Comparison of ENCODE assay signal across 8 mouse cellular contexts in genomic region chr14:20388441-20389129, GRCm38 (mm10). TPM values are rescaled to one million over a fixed set of nuclear protein-coding genes. Genes with fewer than 3 reads are reported as not detected.
DNase-seq lines count a peak whose midpoint lies in the region; ATAC-seq and TF ChIP-seq lines count a peak whose summit lies in the region.

Dnajc9 (minus strand) TSS chr14:20388910.

- no peaks in the 10 kb centered on the region for H3K9me3 ChIP-seq in ES-E14 (ENCODE audit: control insufficient read depth, insufficient read depth, low read depth, low read length)
- no peaks in the 10 kb centered on the region for H3K9me3 ChIP-seq in forebrain, embryonic 16.5 days (ENCODE audit: control insufficient read depth, low read length)
- H3K9me3 ChIP-seq in lung, embryonic 15.5 days: no peaks in the 10 kb centered on the region

- under 1% methylated on average over 59 of the region's 59 CpGs for WGBS in forebrain, embryonic 16.5 days
- under 1% methylated on average over 59 of the region's 59 CpGs for WGBS in lung, embryonic 15.5 days

- H3K27me3 ChIP-seq in forebrain, embryonic 16.5 days (replicated peaks; ENCODE audit: control insufficient read depth, insufficient read depth, low read length): no peaks in the 10 kb centered on the region
- H3K27me3 ChIP-seq in lung, embryonic 15.5 days: no peaks in the 10 kb centered on the region

- no peak within 1 kb of the TSS; the same call in 1 of the 2 replicates for H3K27ac ChIP-seq in ES-E14 (ENCODE audit: insufficient read depth, low read depth, low read length, poor library complexity, severe bottlenecking)
- H3K27ac ChIP-seq in forebrain, embryonic 16.5 days (ENCODE audit: low read length): peak within 1 kb of the TSS; percentile 86
- peak within 1 kb of the TSS; percentile 89 for H3K27ac ChIP-seq in lung, embryonic 15.5 days

- peak within 1 kb of the TSS; percentile 87 for H3K4me2 ChIP-seq in forebrain, embryonic 16.5 days (ENCODE audit: low read length)
- H3K4me2 ChIP-seq in lung, embryonic 15.5 days: peak within 1 kb of the TSS; percentile 74

- ATAC-seq in forebrain, embryonic 16.5 days: peak; percentile 69
- peak; percentile 73 for ATAC-seq in lung, embryonic 15.5 days (ENCODE audit: borderline replicate concordance, extremely low read depth, low FRiP score, low TSS enrichment)

- H3K36me3 ChIP-seq in ES-E14 (ENCODE audit: control insufficient read depth, insufficient read depth, low read length, poor library complexity, severe bottlenecking): peaks cover 20% of the 10 kb centered on the region
- H3K36me3 ChIP-seq in forebrain, embryonic 16.5 days (ENCODE audit: control insufficient read depth, insufficient read depth): peaks cover 7% of the 10 kb centered on the region; the same call in 1 of the 2 replicates
- H3K36me3 ChIP-seq in lung, embryonic 15.5 days: peaks cover 32% of the 10 kb centered on the region; the same call in 1 of the 2 replicates

- DNase-seq in ES-E14 (ENCODE audit: low read depth, low spot score): peak; percentile 85
- DNase-seq in cerebellum, adult 11-12 months: peak; percentile 93
- peak; percentile 97 for DNase-seq in heart, postnatal 4 days
- peak; percentile 90 to 92 for DNase-seq in layer of hippocampus, adult 8-10 months (ENCODE audit: low spot score in 2 of 2)
- DNase-seq in ovary, adult 18-20 months (ENCODE audit: low spot score): peak; percentile 87
- DNase-seq in thymus, postnatal 0 days (ENCODE audit: low spot score): peak; percentile 94

- peak within 1 kb of the TSS; percentile 88 for H3K9ac ChIP-seq in ES-E14 (ENCODE audit: insufficient read depth, low read depth, low read length, poor library complexity, severe bottlenecking)
- peak within 1 kb of the TSS; percentile 83 for H3K9ac ChIP-seq in forebrain, embryonic 16.5 days (replicated peaks; ENCODE audit: low read depth, low read length)
- H3K9ac ChIP-seq in lung, embryonic 15.5 days: peak within 1 kb of the TSS; percentile 78

- peaks cover 0 to 2% of the 10 kb centered on the region in 2 experiments; a peak in 1 of 4 replicates for H3K4me1 ChIP-seq in ES-E14 (ENCODE audit: control insufficient read depth in 2 of 2, insufficient read depth in 2 of 2, low read length in 2 of 2, poor library complexity in 1 of 2)
- peaks cover 40% of the 10 kb centered on the region for H3K4me1 ChIP-seq in forebrain, embryonic 16.5 days (replicated peaks; ENCODE audit: control insufficient read depth, insufficient read depth, low read length)
- peaks cover 34% of the 10 kb centered on the region for H3K4me1 ChIP-seq in lung, embryonic 15.5 days

- in situ Hi-C loops in ES-E14 (cut with MboI; ENCODE audit: low sequenced_read_pairs in 2 of 2, unreplicated experiment in 2 of 2): loop anchor here in 1 of 2 experiments (25.0 kb wide), 1 partner anchor 99 kb away; the partner anchor contains the start of genes Anxa7 and Mss51

- peak within 1 kb of the TSS; percentile 78 to 98 for H3K4me3 ChIP-seq in ES-E14 (ENCODE audit: insufficient read depth in 1 of 2, low read depth in 1 of 2, low read length in 2 of 2, poor library complexity in 1 of 2, severe bottlenecking in 1 of 2)
- peak within 1 kb of the TSS; percentile 94 for H3K4me3 ChIP-seq in forebrain, embryonic 16.5 days (replicated peaks; ENCODE audit: low read length)
- peak within 1 kb of the TSS; percentile 87 for H3K4me3 ChIP-seq in lung, embryonic 15.5 days

TF ChIP-seq in ES-E14, 5 proteins besides CTCF, POLR2A, EP300 and RAD21:
- TF ChIP-seq HCFC1 (IDR thresholded peaks at IDR 0.05; ENCODE audit: borderline replicate concordance, insufficient read depth, low read length) (peak; percentile 67; the same call in 1 of the 2 replicates), CHD2 (IDR thresholded peaks at IDR 0.05; ENCODE audit: low read depth, low read length) (no peak)

RNA-seq across cellular contexts. Expression of gene Dnajc9, which starts in this region (rescaled TPM):
- total RNA-seq in ES-E14 (2012; rRNA removed): 54.4 and 72.4 TPM in 2 replicates
- 181 and 189 TPM in 2 replicates for polyA plus RNA-seq in forebrain, embryonic 16.5 days (2015; fragmentation: Nextera tagmentation; extraction: Ambion mirVana)
- total RNA-seq in heart, postnatal 4 days (2021): 10 to 100 TPM; 39.7 to 42.5 TPM
- total RNA-seq in layer of hippocampus, adult 8-10 months (2022): 10 to 100 TPM; 26.3 to 30.9 (median 29.7) TPM
- 190 and 191 TPM in 2 replicates for polyA plus RNA-seq in lung, embryonic 15.5 days (2015; fragmentation: Nextera tagmentation; extraction: Ambion mirVana)
- 205 and 222 TPM in 2 replicates for polyA plus RNA-seq in thymus, postnatal 0 days (2015; fragmentation: Nextera tagmentation; extraction: Ambion mirVana)
